In the genomic region with DNA sequence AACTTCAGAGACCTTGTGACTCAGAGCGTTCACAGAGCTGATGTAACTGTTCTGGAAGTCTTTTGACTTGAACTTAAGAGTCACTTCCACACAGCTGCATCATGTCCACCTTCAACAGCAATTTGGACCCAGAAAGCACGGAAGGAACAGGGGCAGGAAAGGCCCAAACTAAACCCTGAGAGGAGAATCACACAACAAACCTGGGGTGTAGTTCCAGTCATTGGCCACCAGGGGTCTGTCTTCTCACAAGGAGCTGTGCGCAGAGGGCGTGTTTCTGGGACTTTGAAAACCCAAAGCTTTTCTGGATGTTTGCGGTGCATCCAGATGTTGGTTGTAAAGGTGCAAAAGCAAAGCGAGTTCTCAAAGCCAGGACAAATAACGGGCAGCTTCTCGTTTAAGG, we compare ENCODE assay signal across 8 mouse cellular contexts.
DNase-seq lines count a peak whose midpoint lies in the region; ATAC-seq and TF ChIP-seq lines count a peak whose summit lies in the region.

No protein-coding gene starts in this region.

- no peak overlapping the region for H3K27ac ChIP-seq in intestine, postnatal 0 days (ENCODE audit: low read depth, low read length)
- H3K27ac ChIP-seq in limb, embryonic 12.5 days, result peak overlapping the region; percentile 26; the same call in 1 of the 2 replicates
- H3K27ac ChIP-seq in neural tube, embryonic 12.5 days, result no peak overlapping the region
- H3K27ac ChIP-seq in thymus, adult 2 months (ENCODE audit: control insufficient read depth, insufficient read depth, low read length), result no peak overlapping the region

- peak; percentile 59 for DNase-seq in ovary, postnatal 14 days (ENCODE audit: low spot score)
- no peak for DNase-seq in ovary, adult 18-20 months (ENCODE audit: low spot score)
- DNase-seq in cerebellum, adult 11 months, result peak; percentile 16
- DNase-seq in frontal cortex, postnatal 10 days (ENCODE audit: low spot score in 2 of 2), result peak; percentile 17 to 47
- peak; percentile 59 for DNase-seq in thymus, adult 2 months

- no peaks in the 10 kb centered on the region for H3K4me1 ChIP-seq in intestine, postnatal 0 days (replicated peaks; ENCODE audit: control insufficient read depth, insufficient read depth, low read length)
- peaks cover 20% of the 10 kb centered on the region for H3K4me1 ChIP-seq in limb, embryonic 12.5 days (replicated peaks)
- H3K4me1 ChIP-seq in neural tube, embryonic 12.5 days, result no peaks in the 10 kb centered on the region
- peaks cover 1% of the 10 kb centered on the region for H3K4me1 ChIP-seq in thymus, adult 2 months (replicated peaks; ENCODE audit: control insufficient read depth, insufficient read depth, low read length)

- no peak overlapping the region for H3K4me3 ChIP-seq in intestine, postnatal 0 days (ENCODE audit: low read depth, low read length)
- H3K4me3 ChIP-seq in limb, embryonic 12.5 days (replicated peaks), result no peak overlapping the region
- no peak overlapping the region for H3K4me3 ChIP-seq in neural tube, embryonic 12.5 days
- no peak overlapping the region for H3K4me3 ChIP-seq in thymus, adult 2 months (ENCODE audit: control insufficient read depth, insufficient read depth, low read length)

- no peak overlapping the region for H3K4me2 ChIP-seq in intestine, postnatal 0 days (replicated peaks; ENCODE audit: low read depth)
- H3K4me2 ChIP-seq in limb, embryonic 12.5 days, result peak overlapping the region; percentile 37
- H3K4me2 ChIP-seq in neural tube, embryonic 12.5 days (replicated peaks), result peak overlapping the region; percentile 7; the same call in 1 of the 2 replicates

- peak; percentile 98 for TF ChIP-seq CTCF in intestine, postnatal 0 days (IDR thresholded peaks at IDR 0.05; ENCODE audit: low read depth)
- peak; percentile 60; the same call in 1 of the 2 replicates for TF ChIP-seq CTCF in thymus, adult 2 months (IDR thresholded peaks at IDR 0.05; ENCODE audit: borderline replicate concordance, control insufficient read depth, extremely low read depth, insufficient read depth, low read length, poor library complexity)

- no peaks in the 10 kb centered on the region for H3K27me3 ChIP-seq in intestine, postnatal 0 days (replicated peaks; ENCODE audit: control insufficient read depth, insufficient read depth, low read length)
- peaks cover 3% of the 10 kb centered on the region; the same call in 1 of the 2 replicates for H3K27me3 ChIP-seq in limb, embryonic 12.5 days
- H3K27me3 ChIP-seq in neural tube, embryonic 12.5 days (replicated peaks), result no peaks in the 10 kb centered on the region
- H3K27me3 ChIP-seq in thymus, adult 2 months (ENCODE audit: control insufficient read depth, insufficient read depth, low read length), result no peaks in the 10 kb centered on the region

- H3K9ac ChIP-seq in intestine, postnatal 0 days (ENCODE audit: low read depth, low read length), result no peak overlapping the region
- H3K9ac ChIP-seq in limb, embryonic 12.5 days (replicated peaks), result no peak overlapping the region
- H3K9ac ChIP-seq in neural tube, embryonic 12.5 days, result no peak overlapping the region

- TF ChIP-seq POLR2A in thymus, adult 2 months (IDR thresholded peaks at IDR 0.05; ENCODE audit: control insufficient read depth, extremely low read depth, insufficient read depth, low read length, poor library complexity), result no peak

- peak; percentile 45; the same call in 1 of the 2 replicates for ATAC-seq in intestine, postnatal 0 days
- ATAC-seq in limb, embryonic 12.5 days (ENCODE audit: insufficient number of reproducible peaks, insufficient read depth, low FRiP score, low TSS enrichment, low read depth), result peak; percentile 66; the same call in 1 of the 2 replicates
- ATAC-seq in neural tube, embryonic 12.5 days (ENCODE audit: low FRiP score, low read depth), result no peak

- WGBS in intestine, postnatal 0 days, result 11% methylated on average over 8 of the region's 8 CpGs
- WGBS in limb, embryonic 12.5 days, result 12% methylated on average over 8 of the region's 8 CpGs
- 16% methylated on average over 8 of the region's 8 CpGs for WGBS in neural tube, embryonic 12.5 days
- 13% methylated on average over 8 of the region's 8 CpGs for WGBS in thymus, adult 2 months

- no peaks in the 10 kb centered on the region for H3K9me3 ChIP-seq in intestine, postnatal 0 days (ENCODE audit: control insufficient read depth)
- 0 out of 2 replicates have a peak, but pooled peaks cover 8% of the 10 kb centered on the region for H3K9me3 ChIP-seq in limb, embryonic 12.5 days
- no peaks in the 10 kb centered on the region for H3K9me3 ChIP-seq in neural tube, embryonic 12.5 days

- no peaks in the 10 kb centered on the region for H3K36me3 ChIP-seq in intestine, postnatal 0 days (ENCODE audit: control insufficient read depth, insufficient read depth)
- H3K36me3 ChIP-seq in limb, embryonic 12.5 days, result no peaks in the 10 kb centered on the region
- no peaks in the 10 kb centered on the region for H3K36me3 ChIP-seq in neural tube, embryonic 12.5 days
- no peaks in the 10 kb centered on the region for H3K36me3 ChIP-seq in thymus, adult 2 months (ENCODE audit: control insufficient read depth, insufficient read depth, low read length)
